Mouse (Mus musculus): ENCODE measurements around the gene Rbm3.

DNA sequence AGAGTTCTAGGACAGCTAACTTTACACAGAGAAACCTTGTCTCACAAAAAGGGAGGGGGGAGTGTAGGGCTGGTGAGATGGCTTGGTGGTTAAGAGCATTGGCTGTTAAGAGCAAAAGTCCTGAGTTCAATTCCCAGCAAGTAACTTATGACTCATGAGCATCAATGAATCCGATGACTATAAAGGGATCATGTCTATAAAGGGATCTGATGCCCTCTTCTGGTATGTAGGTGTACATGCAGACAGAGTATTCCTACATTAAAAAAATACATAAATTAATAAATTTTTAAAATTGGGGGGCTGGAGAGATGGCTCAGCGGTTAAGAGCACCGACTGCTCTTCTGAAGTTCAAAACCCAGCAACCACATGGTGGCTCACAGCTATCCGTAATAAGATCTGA lies 30.4 kb downstream of the Rbm3 start:
- TF ChIP-seq CTCF (conservative IDR thresholded peaks at IDR 0.05; ENCODE audit: insufficient read depth, insufficient read length, low read depth, low read length) (no peak), POLR2A (IDR thresholded peaks at IDR 0.05; ENCODE audit: low read depth, low read length) (no peak)
